Mouse (Mus musculus) neural tube, embryonic 14.5 days (tissue): ENCODE measurements around the gene Cyp2a5. TPM values are rescaled to one million over a fixed set of nuclear protein-coding genes. Genes with fewer than 3 reads are reported as not detected.
"Not testable (repeated sequence)": the region's sequence is repeated elsewhere in the genome, so short reads cannot be mapped to it uniquely, and the experiment has no call there.

Experiments
- ATAC-seq: fragments of 200-750 bp; cut with Nextera tagmentation; 2 replicates; pipeline ENCODE4 v1.8.0; 2017; ENCODE audit warnings: low read depth, mild to moderate bottlenecking, moderate TSS enrichment, moderate library complexity
- H3K27ac ChIP-seq: fragments of 300-500 bp; sonication (generic); 2 replicates; pipeline ENCODE4 v1.5.1; 2014; ENCODE audit warnings: low read depth, mild to moderate bottlenecking, control low read depth, low read length, moderate library complexity, mixed read lengths
- H3K27me3 ChIP-seq: fragments of 300-500 bp; sonication (generic); 2 replicates; pipeline ENCODE4 v1.6.1; 2014; ENCODE audit warnings: low read length; ENCODE audit not compliant: control insufficient read depth, insufficient read depth
- H3K36me3 ChIP-seq: fragments of 300-500 bp; sonication (generic); 2 replicates; pipeline ENCODE4 v1.6.1; 2014; ENCODE audit warnings: low read length, mixed read lengths; ENCODE audit not compliant: control insufficient read depth, insufficient read depth
- H3K4me1 ChIP-seq: fragments of 300-500 bp; sonication (generic); 2 replicates; pipeline ENCODE4 v1.6.1; 2014; ENCODE audit warnings: low read length; ENCODE audit not compliant: control insufficient read depth, insufficient read depth
- H3K4me2 ChIP-seq: fragments of 300-500 bp; sonication (generic); 2 replicates; pipeline ENCODE4 v1.6.1; 2014; ENCODE audit warnings: mild to moderate bottlenecking, low read depth, low read length, control low read depth
- H3K4me3 ChIP-seq: fragments of 300-500 bp; sonication (generic); 2 replicates; pipeline ENCODE4 v1.5.1; 2014; ENCODE audit warnings: low read depth, low read length, control low read depth, mixed read lengths
- H3K9ac ChIP-seq: fragments of 300-500 bp; sonication (generic); replicated peaks from 2 replicates; pipeline ENCODE4 v1.6.1; 2014; ENCODE audit warnings: low read depth, mild to moderate bottlenecking, control low read depth, low read length, mixed read lengths
- H3K9me3 ChIP-seq: fragments of 300-500 bp; sonication (generic); 2 replicates; pipeline ENCODE4 v1.6.1; 2016; ENCODE audit warnings: low read length; ENCODE audit not compliant: control insufficient read depth
- WGBS: fragments of 180-500 bp; shearing (Covaris S2); extraction: QIAGEN DNeasy Blood & Tissue Kit; methylation state at CpG from one replicate; pipeline ENCODE4 v1.1.7; 2014; 5-methylcytosine and 5-hydroxymethylcytosine counted together
- polyA plus RNA-seq: library from polyadenylated mRNA; unstranded; fragments of >200 nt; fragmentation: Nextera tagmentation; extraction: Ambion mirVana; gene quantifications from 2 replicates; pipeline ENCODE4 v1.2.1, GENCODE M21; 2014

The Cyp2a5 gene
- polyA plus RNA-seq = 0.50 TPM in 1 of 2 replicates, not detected in the other

DNA sequence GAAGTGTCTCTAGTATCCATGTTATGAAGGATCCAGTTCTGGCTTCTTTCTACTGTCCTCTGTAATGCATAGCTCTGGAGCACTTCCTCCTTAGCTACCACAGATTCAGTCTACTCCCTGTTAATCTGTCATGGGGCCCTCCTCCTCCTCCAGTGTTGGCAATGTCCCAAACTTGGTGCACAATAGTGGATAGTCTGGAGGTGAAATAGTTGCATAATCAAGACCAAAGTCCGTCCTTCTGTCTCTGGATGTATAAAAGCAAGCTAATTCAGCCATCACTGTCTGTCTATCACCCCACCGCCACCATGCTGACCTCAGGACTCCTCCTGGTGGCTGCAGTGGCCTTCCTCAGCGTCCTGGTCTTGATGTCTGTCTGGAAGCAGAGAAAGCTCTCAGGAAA is at the start of gene Cyp2a5:
Cyp2a5 (plus strand) TSS at position 247 of the 400 bp plus-strand sequence.
- H3K9me3 ChIP-seq, H3K27ac ChIP-seq, H3K4me3 ChIP-seq, H3K36me3 ChIP-seq, H3K4me1 ChIP-seq, ATAC-seq, H3K27me3 ChIP-seq, H3K9ac ChIP-seq, H3K4me2 ChIP-seq: not testable (repeated sequence)
- 75% methylated on average over 3 of the region's 3 CpGs for WGBS

DNA sequence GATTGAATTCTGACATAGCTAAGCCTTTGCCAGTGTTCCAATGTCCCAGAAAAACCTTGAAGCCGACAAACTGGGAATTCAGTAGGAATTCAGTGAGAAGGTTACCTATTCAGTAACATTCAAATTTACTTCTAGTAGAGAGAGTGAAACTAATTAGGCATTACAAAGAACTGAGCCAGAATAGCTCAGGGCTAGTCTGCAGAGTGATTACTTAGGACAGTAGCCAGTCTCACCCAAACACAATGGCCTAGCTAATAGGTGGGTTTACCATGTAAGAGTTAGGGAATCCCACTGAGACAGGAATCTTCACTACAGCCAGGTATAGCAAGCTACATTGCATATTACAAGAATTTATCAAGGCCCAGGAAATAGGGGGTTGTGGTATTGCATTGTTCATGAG is 49.1 kb upstream of the Cyp2a5 start:
- not testable (repeated sequence) for H3K4me1 ChIP-seq, H3K4me2 ChIP-seq, ATAC-seq, H3K4me3 ChIP-seq, H3K9ac ChIP-seq, H3K27me3 ChIP-seq, H3K27ac ChIP-seq, H3K36me3 ChIP-seq, H3K9me3 ChIP-seq
- 50% methylated on average over 1 of the region's 1 CpGs for WGBS

DNA sequence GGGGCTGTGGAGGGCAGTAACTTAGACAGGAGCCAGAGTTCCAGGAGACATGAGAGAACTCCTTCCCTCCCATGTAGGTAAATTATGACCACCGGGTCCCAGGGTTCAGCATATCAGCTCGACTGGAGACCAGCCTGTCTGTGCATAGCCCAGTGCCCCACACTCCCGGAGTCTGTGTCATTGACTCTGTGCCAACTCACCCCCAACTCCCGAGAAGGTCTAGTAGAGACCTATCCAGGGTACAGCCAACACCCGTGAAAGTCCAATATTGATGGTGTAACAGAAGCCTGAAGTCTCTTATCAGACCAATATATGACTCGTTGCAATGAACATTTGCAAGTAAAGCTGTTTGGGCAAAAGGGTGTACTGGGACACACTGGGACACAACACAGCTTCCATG is 45.1 kb upstream of the Cyp2a5 start:
- Histone ChIP-seq H3K4me3 (no peak overlapping the region), H3K9ac (no peak overlapping the region), H3K36me3 (no peaks in the 10 kb centered on the region), H3K27me3 (no peaks in the 10 kb centered on the region), H3K4me2 (no peak overlapping the region), H3K4me1 (no peaks in the 10 kb centered on the region), H3K9me3 (no peaks in the 10 kb centered on the region), H3K27ac (no peak overlapping the region)
- WGBS = 84% methylated on average over 6 of the region's 6 CpGs
- ATAC-seq = no peak

DNA sequence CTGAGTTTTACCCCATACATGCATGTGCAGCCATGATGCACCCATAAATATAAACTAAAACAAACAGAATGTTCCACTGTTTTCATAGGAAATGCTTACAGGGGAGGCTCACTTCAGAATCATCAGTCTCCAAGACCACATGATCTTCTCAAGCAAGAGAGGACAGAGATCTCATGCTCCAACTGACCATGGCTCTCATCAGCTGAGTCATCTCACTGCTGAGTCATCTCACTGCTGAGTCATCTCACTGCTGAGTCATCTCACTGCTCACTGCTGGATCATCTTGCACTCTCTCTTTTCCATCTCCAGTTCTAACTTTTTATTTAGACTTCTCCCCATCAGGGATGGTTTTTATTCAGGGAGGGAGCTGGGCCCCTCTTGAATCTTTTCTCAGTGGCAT is 35.0 kb upstream of the Cyp2a5 start:
- Histone ChIP-seq H3K4me1 (no peaks in the 10 kb centered on the region), H3K4me3 (no peak overlapping the region), H3K9me3 (no peaks in the 10 kb centered on the region), H3K36me3 (no peaks in the 10 kb centered on the region), H3K4me2 (no peak overlapping the region), H3K27ac (no peak overlapping the region), H3K9ac (no peak overlapping the region), H3K27me3 (no peaks in the 10 kb centered on the region)
- no peak for ATAC-seq

DNA sequence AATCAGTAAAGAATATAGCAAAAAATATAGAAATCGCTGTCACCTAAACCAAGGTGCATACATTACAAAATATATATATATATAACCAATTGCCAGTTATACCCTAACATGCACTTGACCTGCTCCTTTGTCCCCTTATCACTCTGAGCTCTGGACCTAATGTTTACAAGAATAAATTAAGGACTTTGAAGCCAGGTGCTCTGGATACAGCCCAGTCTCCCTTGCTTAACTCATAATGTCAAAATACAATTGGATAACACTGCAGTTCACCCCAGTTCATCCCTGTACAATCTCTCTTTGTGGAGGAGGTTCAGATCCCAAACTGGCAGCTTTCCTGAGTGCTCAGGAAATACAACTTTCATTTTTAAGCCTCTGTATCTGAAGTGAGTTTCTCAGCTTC is 34.1 kb upstream of the Cyp2a5 start:
- no peaks in the 10 kb centered on the region for H3K4me1 ChIP-seq
- no peaks in the 10 kb centered on the region for H3K9me3 ChIP-seq
- 94% methylated on average over 1 of the region's 1 CpGs for WGBS
- no peaks in the 10 kb centered on the region for H3K27me3 ChIP-seq
- H3K9ac ChIP-seq = no peak overlapping the region
- H3K4me3 ChIP-seq = no peak overlapping the region
- no peak overlapping the region for H3K4me2 ChIP-seq
- H3K27ac ChIP-seq = no peak overlapping the region
- H3K36me3 ChIP-seq = no peaks in the 10 kb centered on the region
- ATAC-seq = no peak

DNA sequence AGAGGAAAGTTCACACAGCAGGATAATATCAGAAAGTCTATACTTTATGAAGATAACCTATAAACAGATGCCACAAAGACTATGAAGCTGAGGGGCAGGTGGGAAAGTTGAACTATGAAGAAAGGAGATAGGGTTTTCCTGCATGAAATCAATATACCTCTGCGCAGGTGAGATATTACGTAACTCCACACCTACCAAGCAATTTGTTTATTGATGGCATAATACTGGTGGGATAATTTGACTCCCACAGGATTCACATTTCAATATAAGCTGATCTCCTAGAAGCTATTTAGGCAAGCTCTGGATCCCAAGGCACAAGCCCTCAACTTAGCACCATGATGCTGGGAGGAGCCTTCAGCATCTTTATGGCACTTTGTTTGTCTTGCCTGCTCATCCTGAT is 26.5 kb upstream of the Cyp2a5 start, which contains the start of gene Cyp2g1:
Cyp2g1 (plus strand) TSS at position 301 of the 400 bp plus-strand sequence.
- Histone ChIP-seq H3K27me3 (no peaks in the 10 kb centered on the region), H3K9ac (no peak within 1 kb of the TSS), H3K4me1 (no peaks in the 10 kb centered on the region), H3K27ac (no peak within 1 kb of the TSS), H3K9me3 (no peaks in the 10 kb centered on the region), H3K4me2 (no peak within 1 kb of the TSS), H3K4me3 (no peak within 1 kb of the TSS), H3K36me3 (no peaks in the 10 kb centered on the region)
- WGBS = 95% methylated on average over 2 of the region's 2 CpGs
- ATAC-seq = no peak

DNA sequence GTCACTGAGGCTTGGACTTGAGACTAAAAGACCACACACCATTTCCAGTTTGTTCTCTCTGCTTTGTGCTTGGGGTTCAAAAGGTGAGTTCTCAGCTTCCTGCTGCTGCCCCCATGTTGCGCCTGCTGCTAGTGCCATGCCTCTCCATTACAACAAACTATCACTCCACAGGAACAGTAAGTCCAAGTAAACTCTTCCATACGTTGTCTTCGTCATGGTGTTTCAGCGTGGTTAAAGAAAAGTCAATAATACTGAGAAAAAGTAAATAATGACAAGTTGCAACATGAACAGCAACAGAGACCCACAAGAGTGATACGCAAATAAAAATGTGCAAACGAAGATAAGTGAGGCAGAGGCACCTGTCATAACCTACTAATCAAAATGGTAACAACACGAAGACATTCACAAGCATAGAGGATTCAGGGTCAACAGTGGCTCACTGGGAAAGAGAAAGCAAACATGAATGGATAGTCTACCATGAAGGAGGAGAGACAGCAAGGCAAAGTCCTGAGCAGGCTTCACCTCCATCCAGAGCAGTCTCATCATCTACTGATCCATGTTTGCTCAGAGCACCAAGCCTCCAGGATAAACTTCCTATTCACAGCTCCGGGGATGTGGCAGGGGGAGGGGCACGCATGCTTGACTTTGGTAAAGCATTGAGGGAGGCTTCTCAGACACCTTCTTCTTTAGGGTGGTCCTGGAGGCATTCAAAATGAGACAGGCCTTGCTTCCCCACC is 3.4 kb upstream of the Cyp2a5 start:
- not testable (repeated sequence) for H3K9ac ChIP-seq, H3K27ac ChIP-seq, H3K4me3 ChIP-seq, H3K27me3 ChIP-seq, H3K36me3 ChIP-seq, H3K4me1 ChIP-seq, H3K4me2 ChIP-seq, H3K9me3 ChIP-seq, ATAC-seq
- WGBS = 88% methylated on average over 9 of the region's 9 CpGs

DNA sequence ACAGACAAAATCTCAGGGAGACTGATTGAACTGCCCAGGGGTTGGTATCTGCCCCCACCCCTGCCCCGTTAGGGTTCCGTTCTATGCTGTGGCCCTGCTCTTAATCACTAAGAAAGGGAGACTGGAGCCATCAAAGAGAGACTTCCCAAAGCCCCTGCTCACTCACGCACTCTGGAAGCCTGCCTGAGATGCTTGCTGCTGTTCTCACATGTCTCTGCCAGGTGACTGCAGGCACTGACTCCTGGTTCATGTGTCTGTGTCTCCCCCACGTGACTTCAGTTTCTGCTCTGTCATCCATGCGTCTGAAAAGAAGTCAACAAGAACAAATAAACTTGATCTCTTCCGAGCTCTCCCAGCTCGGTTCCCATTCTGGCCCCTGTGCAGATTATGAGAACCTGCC is 2.4 kb upstream of the Cyp2a5 start:
- H3K36me3 ChIP-seq, H3K27me3 ChIP-seq, ATAC-seq, H3K9ac ChIP-seq, H3K27ac ChIP-seq, H3K4me2 ChIP-seq, H3K4me3 ChIP-seq, H3K9me3 ChIP-seq, H3K4me1 ChIP-seq: not testable (repeated sequence)
- 76% methylated on average over 6 of the region's 7 CpGs for WGBS

DNA sequence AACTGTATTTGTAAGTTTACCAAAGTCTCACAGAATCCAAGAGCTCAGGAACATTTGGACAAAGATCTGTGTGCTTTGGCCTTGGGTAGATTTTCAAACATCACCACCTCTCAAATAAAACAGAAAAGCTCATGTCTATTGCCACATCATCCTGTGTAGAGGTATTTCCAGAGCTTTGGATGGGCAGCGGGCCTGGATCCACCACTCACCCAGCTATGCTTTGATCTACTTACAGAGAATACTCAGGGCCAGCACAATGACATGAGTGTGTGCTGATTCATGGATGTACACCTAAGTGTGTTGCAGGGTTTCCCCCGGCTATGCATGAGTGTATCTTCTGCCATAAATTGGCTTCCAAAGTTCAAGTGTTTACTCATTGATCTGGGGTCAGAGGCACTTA is 8.3 kb downstream of the Cyp2a5 start:
- not testable (repeated sequence) for ATAC-seq, H3K4me1 ChIP-seq, H3K4me2 ChIP-seq, H3K4me3 ChIP-seq, H3K27ac ChIP-seq, H3K9ac ChIP-seq, H3K9me3 ChIP-seq, H3K36me3 ChIP-seq, H3K27me3 ChIP-seq
- 93% methylated on average over 2 of the region's 2 CpGs for WGBS
